Mouse (Mus musculus): ENCODE data around the gene Xcr1.

Gene Xcr1

DNA sequence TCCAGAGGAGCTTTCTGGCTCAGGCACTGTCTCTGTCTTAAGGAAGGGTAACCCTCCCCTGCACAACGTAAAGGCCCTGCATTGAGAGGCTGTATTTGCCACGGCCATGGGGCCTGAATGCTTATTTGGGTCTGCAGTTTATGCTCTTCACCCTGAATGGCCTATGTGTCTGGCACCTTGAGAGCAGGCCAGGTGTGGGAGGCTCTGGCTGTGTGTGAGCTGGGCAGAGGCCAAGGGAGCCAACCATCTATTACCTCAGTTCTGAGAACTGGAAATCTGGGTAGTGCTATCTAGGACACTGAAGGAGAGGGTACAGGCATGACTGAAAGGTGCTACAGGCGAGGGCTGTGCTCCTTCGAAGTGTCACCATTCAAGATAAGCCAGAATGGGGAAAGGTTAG, 47.0 kb downstream of the Xcr1 start:
- DNase-seq: no peak

DNA sequence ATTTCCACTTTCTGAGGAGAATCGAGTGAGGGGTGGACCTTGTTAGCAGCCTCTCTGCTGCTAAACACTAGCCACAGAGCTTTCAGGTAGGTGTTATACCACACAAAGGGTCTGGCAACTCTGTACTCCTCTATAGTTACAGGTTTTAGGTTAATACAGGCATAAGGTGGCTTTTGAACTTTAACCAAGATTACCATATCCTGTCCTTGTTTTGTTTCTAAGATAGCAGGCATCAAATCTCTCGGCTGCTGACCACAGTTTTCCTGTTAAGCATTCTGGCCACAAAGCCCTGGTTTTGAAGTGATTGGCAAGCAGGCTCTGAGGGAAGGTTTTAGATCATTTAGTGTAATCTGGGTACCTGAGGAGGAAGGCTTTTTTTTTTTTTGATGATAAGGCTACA, 47.5 kb downstream of the Xcr1 start:
- no peak for DNase-seq

DNA sequence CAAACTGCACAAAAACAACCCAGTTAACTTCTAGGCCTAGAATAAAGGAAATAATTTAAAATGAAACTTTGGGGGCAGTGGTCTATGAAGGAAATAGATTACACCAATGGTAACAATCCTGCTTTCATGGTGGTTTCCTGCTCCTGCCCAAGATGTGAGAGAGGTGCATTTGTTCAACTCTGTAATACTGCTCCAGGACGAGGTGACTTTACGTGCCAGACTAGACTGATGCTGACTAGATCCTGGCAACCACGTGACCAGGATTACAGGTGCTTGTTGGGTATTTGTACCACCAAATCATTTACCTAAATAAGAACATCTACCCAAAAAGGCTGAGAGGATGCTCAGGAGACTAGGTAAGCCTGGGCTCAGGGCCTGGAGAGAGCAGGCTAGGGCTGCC, 50.0 kb downstream of the Xcr1 start:
- DNase-seq: no peak

DNA sequence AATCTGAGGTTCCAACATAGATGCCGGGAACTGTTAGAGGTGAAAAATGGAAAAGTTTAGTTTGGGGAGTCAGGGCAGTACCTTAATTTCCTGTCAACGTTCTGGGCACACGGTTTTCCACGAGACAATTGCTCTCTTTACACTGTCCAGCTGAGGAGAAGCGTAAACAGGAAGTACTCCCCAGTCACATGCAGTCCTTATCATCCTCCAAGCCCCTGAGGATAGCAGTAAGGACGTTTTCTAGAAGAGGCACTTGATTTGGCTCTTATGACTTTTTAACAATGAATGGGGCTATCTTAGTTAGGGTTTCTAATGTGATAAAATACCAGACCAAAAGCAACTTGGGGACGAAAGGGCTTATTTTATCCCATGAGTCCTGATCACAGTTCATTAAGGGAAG, 53.2 kb downstream of the Xcr1 start:
- no peak for DNase-seq

- no peak for DNase-seq
Measured at GRCm38 (mm10) chr9:123806267-123806666, 55.6 kb downstream of the Xcr1 start, which contains the start of gene Cxcr6. Gene Cxcr6, plus strand, starts transcription at chr9:123806475.

DNA sequence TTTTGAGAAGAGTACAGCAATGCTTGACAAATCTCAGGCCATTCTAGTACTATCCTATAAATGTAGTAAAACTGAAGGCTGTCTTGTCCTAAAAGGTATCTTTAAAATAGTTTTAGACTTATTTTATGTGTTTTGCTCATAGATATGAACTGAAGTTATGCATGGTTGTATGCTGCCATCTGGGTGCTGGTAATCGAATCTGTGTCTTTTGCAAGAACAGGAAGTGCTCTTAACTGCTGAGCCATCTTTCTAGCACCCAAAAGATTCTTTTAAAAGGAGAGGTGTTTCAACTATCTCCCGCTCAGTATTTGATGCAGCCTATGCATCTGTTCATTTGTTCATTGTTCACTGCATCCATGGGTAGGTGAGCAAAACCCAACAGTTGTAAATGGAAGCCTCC, 56.6 kb downstream of the Xcr1 start:
- DNase-seq: no peak

DNA sequence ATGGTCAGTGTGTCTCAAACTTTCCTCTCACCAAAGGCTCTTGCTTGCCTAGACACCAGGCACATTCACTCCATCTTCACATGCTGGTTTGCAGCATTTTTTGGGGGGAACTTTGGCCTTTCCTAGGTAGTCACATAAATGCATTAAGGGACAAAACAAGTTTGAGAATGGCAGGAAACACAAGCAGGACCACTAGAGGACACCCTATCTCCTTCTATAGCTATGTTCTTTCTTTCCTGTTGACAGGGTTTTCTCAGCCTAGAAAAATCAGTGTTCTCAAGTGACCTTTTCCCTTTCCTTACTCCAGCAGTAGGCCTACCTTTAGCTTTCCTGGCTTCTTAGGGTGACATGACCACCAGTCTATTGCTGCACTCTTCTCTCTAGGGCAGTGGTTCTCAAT, 58.9 kb downstream of the Xcr1 start:
- no peak for DNase-seq

DNA sequence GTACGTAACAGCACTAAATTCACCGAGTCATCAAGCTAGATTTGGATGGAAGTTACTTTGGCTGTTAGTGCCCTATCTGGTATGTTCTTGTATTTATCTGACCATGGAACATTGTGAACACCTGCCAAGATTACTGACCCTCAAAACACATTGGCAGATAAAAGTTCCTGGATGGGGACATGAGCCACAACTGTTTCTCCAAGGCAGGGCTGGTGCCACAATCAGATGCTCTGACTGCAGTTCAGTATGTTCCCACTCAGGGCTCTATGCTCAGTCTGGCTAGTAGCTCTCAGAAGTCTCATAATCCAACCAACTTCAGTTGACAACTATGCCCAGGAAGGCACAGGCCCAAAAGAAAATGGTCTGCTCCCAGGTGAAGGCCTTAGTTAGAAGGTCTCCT, 59.4 kb downstream of the Xcr1 start:
- DNase-seq: no peak

Measured in kidney, adult 9 months (tissue).